Mouse (Mus musculus): ENCODE measurements around the gene Cox10. TPM values are rescaled to one million over a fixed set of nuclear protein-coding genes. Genes with fewer than 3 reads are reported as not detected.

Cox10 gene
- total and polyA plus RNA-seq, 3 experiments: 23.4 to 60.3 (median 35.2) TPM

- in situ Hi-C loops (cut with MboI; ENCODE audit: low pct_ligation_motif_present, low pct_unique_long_range_greater_than_20kb, low sequenced_read_pairs): no loop called here
These were observed 35.2 kb downstream of the Cox10 start for GRCm38 (mm10) chr11:64044024-64044423.

GRCm38 (mm10) chr11:64041281-64041680, 38.0 kb downstream of the Cox10 start:
- no peak overlapping the region for H3K4me3 ChIP-seq (replicated peaks in 1 of 3; ENCODE audit: low read depth in 2 of 3, low read length in 2 of 3, poor library complexity in 1 of 3)
- no peaks in the 10 kb centered on the region for H3K9me3 ChIP-seq (replicated peaks; ENCODE audit: low read length)
- peaks cover 15 to 70% of the 10 kb centered on the region in 2 experiments for H3K36me3 ChIP-seq (replicated peaks in 1 of 2; ENCODE audit: control insufficient read depth in 1 of 2, insufficient read depth in 1 of 2, low read length in 1 of 2)
- H3K27me3 ChIP-seq (replicated peaks): no peaks in the 10 kb centered on the region
- DNase-seq (ENCODE audit: extremely low read depth): no peak
- dilution Hi-C loops (cut with MboI; ENCODE audit: extremely low pct_ligation_motif_present, extremely low pct_unique_long_range_greater_than_20kb, low sequenced_read_pairs) (no loop called here), in situ Hi-C loops (cut with MboI; ENCODE audit: low pct_ligation_motif_present, low pct_unique_long_range_greater_than_20kb, low sequenced_read_pairs) (no loop called here)
- H3K4me1 ChIP-seq (ENCODE audit: control insufficient read depth in 1 of 2, insufficient read depth in 2 of 2): peaks cover 3 to 22% of the 10 kb centered on the region in 2 experiments; a peak in 3 of 4 replicates
- no peak overlapping the region for H3K4me2 ChIP-seq (ENCODE audit: insufficient read depth, low read depth, poor library complexity, severe bottlenecking)
- H3K79me2 ChIP-seq (replicated peaks; ENCODE audit: control insufficient read depth, extremely low read depth, insufficient read depth, poor library complexity, severe bottlenecking): peaks cover 2% of the 10 kb centered on the region; the same call in 1 of the 2 replicates
- H3K9ac ChIP-seq (ENCODE audit: insufficient read depth, low read depth): no peak overlapping the region
- no peak overlapping the region for H3K27ac ChIP-seq (ENCODE audit: insufficient read depth, low read depth)
- TF ChIP-seq HCFC1 (IDR thresholded peaks at IDR 0.05; ENCODE audit: low read depth, low read length): no peak
- TF ChIP-seq TCF12 (IDR thresholded peaks at IDR 0.05; ENCODE audit: low read depth, low read length): no peak
- no peak for TF ChIP-seq ZNF384 (IDR thresholded peaks at IDR 0.05; ENCODE audit: low read depth, low read length)
- no peak for TF ChIP-seq IRF4 (IDR thresholded peaks at IDR 0.05; ENCODE audit: low read depth, low read length)
- TF ChIP-seq JUND (conservative IDR thresholded peaks at IDR 0.05; ENCODE audit: low read depth, low read length): no peak
- no peak for TF ChIP-seq ZKSCAN1 (IDR thresholded peaks at IDR 0.05; ENCODE audit: borderline replicate concordance, low read depth, low read length)
- TF ChIP-seq CHD1 (IDR thresholded peaks at IDR 0.05; ENCODE audit: low read depth, low read length): no peak

More at GRCm38 (mm10) chr11:64044024-64044423, 35.2 kb downstream of the Cox10 start:
- no peak overlapping the region for H3K4me2 ChIP-seq (ENCODE audit: insufficient read depth, low read depth, poor library complexity, severe bottlenecking)
- no peak for DNase-seq (ENCODE audit: extremely low read depth)
- no peak overlapping the region for H3K9ac ChIP-seq (ENCODE audit: insufficient read depth, low read depth)
- TF ChIP-seq ETS1 (conservative IDR thresholded peaks at IDR 0.05; ENCODE audit: low read depth, low read length): no peak
- TF ChIP-seq UBTF (IDR thresholded peaks at IDR 0.05; ENCODE audit: low read depth, low read length): no peak
- H3K36me3 ChIP-seq (replicated peaks in 1 of 2; ENCODE audit: control insufficient read depth in 1 of 2, insufficient read depth in 1 of 2, low read length in 1 of 2): peaks cover 16 to 79% of the 10 kb centered on the region in 2 experiments
- H3K27ac ChIP-seq (ENCODE audit: insufficient read depth, low read depth): no peak overlapping the region
- H3K4me3 ChIP-seq (replicated peaks in 1 of 3; ENCODE audit: low read depth in 2 of 3, low read length in 2 of 3, poor library complexity in 1 of 3): no peak overlapping the region
- no peaks in the 10 kb centered on the region for H3K9me3 ChIP-seq (replicated peaks; ENCODE audit: low read length)
- H3K79me2 ChIP-seq (replicated peaks; ENCODE audit: control insufficient read depth, extremely low read depth, insufficient read depth, poor library complexity, severe bottlenecking): no peaks in the 10 kb centered on the region
- dilution Hi-C loops (cut with MboI; ENCODE audit: extremely low pct_ligation_motif_present, extremely low pct_unique_long_range_greater_than_20kb, low sequenced_read_pairs): no loop called here
- peaks cover 3 to 17% of the 10 kb centered on the region in 2 experiments; a peak in 3 of 4 replicates for H3K4me1 ChIP-seq (ENCODE audit: control insufficient read depth in 1 of 2, insufficient read depth in 2 of 2)
- H3K27me3 ChIP-seq (replicated peaks): no peaks in the 10 kb centered on the region

GRCm38 (mm10) chr11:64039600-64039999, 39.7 kb downstream of the Cox10 start:
- in situ Hi-C loops (cut with MboI; ENCODE audit: low pct_ligation_motif_present, low pct_unique_long_range_greater_than_20kb, low sequenced_read_pairs) (no loop called here), dilution Hi-C loops (cut with MboI; ENCODE audit: extremely low pct_ligation_motif_present, extremely low pct_unique_long_range_greater_than_20kb, low sequenced_read_pairs) (no loop called here)
- Histone ChIP-seq H3K4me2 (ENCODE audit: insufficient read depth, low read depth, poor library complexity, severe bottlenecking) (no peak overlapping the region), H3K9ac (ENCODE audit: insufficient read depth, low read depth) (no peak overlapping the region), H3K27ac (ENCODE audit: insufficient read depth, low read depth) (no peak overlapping the region), H3K27me3 (replicated peaks) (no peaks in the 10 kb centered on the region), H3K9me3 (replicated peaks; ENCODE audit: low read length) (no peaks in the 10 kb centered on the region), H3K4me3 (replicated peaks in 1 of 3; ENCODE audit: low read depth in 2 of 3, low read length in 2 of 3, poor library complexity in 1 of 3) (no peak overlapping the region), H3K79me2 (replicated peaks; ENCODE audit: control insufficient read depth, extremely low read depth, insufficient read depth, poor library complexity, severe bottlenecking) (peaks cover 2% of the 10 kb centered on the region; the same call in 1 of the 2 replicates), H3K36me3 (replicated peaks in 1 of 2; ENCODE audit: control insufficient read depth in 1 of 2, insufficient read depth in 1 of 2, low read length in 1 of 2) (peaks cover 4 to 72% of the 10 kb centered on the region in 2 experiments), H3K4me1 (ENCODE audit: control insufficient read depth in 1 of 2, insufficient read depth in 2 of 2) (peaks cover 0 to 18% of the 10 kb centered on the region in 2 experiments; a peak in 2 of 4 replicates)
- DNase-seq (ENCODE audit: extremely low read depth): no peak
- TF ChIP-seq RCOR1 (conservative IDR thresholded peaks at IDR 0.05; ENCODE audit: low read depth, low read length) (no peak), SMC3 (IDR thresholded peaks at IDR 0.05; ENCODE audit: low read depth, low read length) (no peak), CHD1 (IDR thresholded peaks at IDR 0.05; ENCODE audit: low read depth, low read length) (no peak), RAD21 (IDR thresholded peaks at IDR 0.05; ENCODE audit: low read depth, low read length) (no peak), ETS1 (conservative IDR thresholded peaks at IDR 0.05; ENCODE audit: low read depth, low read length) (no peak), ZC3H11A (IDR thresholded peaks at IDR 0.05; ENCODE audit: low read depth, low read length) (no peak), TBP (conservative IDR thresholded peaks at IDR 0.05; ENCODE audit: low read depth, low read length) (no peak), TCF12 (IDR thresholded peaks at IDR 0.05; ENCODE audit: low read depth, low read length) (no peak), UBTF (IDR thresholded peaks at IDR 0.05; ENCODE audit: low read depth, low read length) (no peak), GABPA (IDR thresholded peaks at IDR 0.05; ENCODE audit: insufficient replicate concordance, low read depth, low read length) (no peak), BHLHE40 (IDR thresholded peaks at IDR 0.05; ENCODE audit: low read depth, low read length) (no peak), POLR2AphosphoS2 (IDR thresholded peaks at IDR 0.05; ENCODE audit: low read depth, low read length) (no peak), USF2 (conservative IDR thresholded peaks at IDR 0.05; ENCODE audit: low read depth, low read length) (no peak), PAX5 (IDR thresholded peaks at IDR 0.05; ENCODE audit: low read length) (no peak), IRF4 (IDR thresholded peaks at IDR 0.05; ENCODE audit: low read depth, low read length) (no peak)

All from CH12.LX (cell line).